Mouse (Mus musculus): ENCODE results near the gene Retreg3.

DNA sequence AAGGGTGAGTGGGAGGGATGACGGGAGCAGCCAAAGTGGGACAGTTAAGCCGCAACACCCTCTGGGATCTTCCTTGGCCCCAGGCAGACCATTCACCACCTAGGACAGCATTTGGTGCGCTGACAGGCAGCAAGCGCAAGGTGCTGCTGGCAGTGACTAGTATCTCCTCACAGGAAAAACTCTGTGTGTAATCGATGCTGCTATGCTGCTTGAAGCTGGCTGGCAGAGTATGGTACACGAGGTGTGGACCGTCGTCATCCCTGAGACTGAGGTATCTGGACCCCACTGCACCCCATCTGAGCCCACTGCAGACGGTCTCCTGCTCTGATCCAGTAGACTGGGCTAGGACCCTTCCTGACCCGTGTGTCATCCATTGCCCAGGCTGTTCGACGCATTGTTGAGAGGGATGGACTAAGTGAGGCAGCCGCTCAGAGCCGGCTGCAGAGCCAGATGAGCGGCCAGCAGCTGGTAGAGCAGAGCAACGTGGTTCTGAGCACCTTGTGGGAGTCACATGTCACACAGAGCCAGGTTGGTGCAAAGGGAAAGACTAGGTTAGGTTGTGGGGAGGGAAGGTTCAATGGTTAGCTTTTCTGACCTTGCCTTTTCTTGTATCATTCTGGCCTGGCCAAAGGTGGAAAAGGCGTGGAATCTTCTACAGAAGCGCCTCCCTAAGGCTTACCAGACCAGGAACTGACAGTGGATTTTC lies 33.9 kb downstream of the Retreg3 start:
- TF ChIP-seq TCF3 (IDR thresholded peaks at IDR 0.05; ENCODE audit: insufficient read length, low read depth) (no peak), POLR2A (IDR thresholded peaks at IDR 0.05; ENCODE audit: insufficient read length, low read depth) (no peak), MAX (IDR thresholded peaks at IDR 0.05; ENCODE audit: low read depth) (no peak), CEBPB (IDR thresholded peaks at IDR 0.05; ENCODE audit: insufficient read depth, poor library complexity, severe bottlenecking) (no peak), E2F4 (IDR thresholded peaks at IDR 0.05; ENCODE audit: insufficient read depth) (no peak)

All from myocyte (in vitro differentiated cells).